Mouse (Mus musculus) CD4-positive, CD25-positive, alpha-beta regulatory T cell, adult 4 months (primary cell): Measurements from ENCODE around the gene Asb5. TPM values are rescaled to one million over a fixed set of nuclear protein-coding genes. Genes with fewer than 3 reads are reported as not detected.

Experiments used
- polyA plus RNA-seq, 2 experiments: library from polyadenylated mRNA; unstranded; fragments of 100-300 nt; shearing (Covaris generic); gene quantifications; one replicate each; pipeline ENCODE4 v1.2.1; 2017

The Asb5 gene
- polyA plus RNA-seq, 2 experiments from 2014 or later, result not detected

Other genes starting within 250 kb of the Asb5 start
- 100 to 1,000 TPM; 114 to 129 TPM for gene Spcs3, start 418 bp downstream of the Asb5 start, polyA plus RNA-seq
- not detected for gene Spata4, start 71.2 kb downstream of the Asb5 start, polyA plus RNA-seq